Mouse (Mus musculus): Measurements from ENCODE around the gene Ttc3. TPM values are rescaled to one million over a fixed set of nuclear protein-coding genes. Genes with fewer than 3 reads are reported as not detected.
A peak's percentile ranks its signal among the peaks of the same experiment; 100 is the strongest.
"Not testable (repeated sequence)": the region's sequence is repeated elsewhere in the genome, so short reads cannot be mapped to it uniquely, and the experiment has no call there.

Ttc3 gene
- 237 and 285 TPM in 2 replicates for polyA plus RNA-seq (2016; fragmentation: Nextera tagmentation; extraction: Ambion mirVana)

GRCm38 (mm10) chr16:94370173-94370914 lies at the start of gene Ttc3:
Gene Ttc3 (plus strand): TSS chr16:94370618.
- Histone ChIP-seq H3K27me3 (ENCODE audit: low read depth, poor library complexity, severe bottlenecking) (no peaks in the 10 kb centered on the region), H3K4me1 (peaks cover 32% of the 10 kb centered on the region), H3K27ac (peak within 1 kb of the TSS; percentile 97), H3K9me3 (replicated peaks) (no peaks in the 10 kb centered on the region), H3K4me3 (peak within 1 kb of the TSS; percentile 73), H3K36me3 (peaks cover 7% of the 10 kb centered on the region; the same call in 1 of the 2 replicates)
- DNase-seq (ENCODE audit: low spot score), result peak; percentile 97
- WGBS, result under 1% methylated on average over 79 of the region's 79 CpGs

GRCm38 (mm10) chr16:94323681-94324080 lies 46.7 kb upstream of the Ttc3 start:
- Histone ChIP-seq H3K9me3 (replicated peaks) (no peaks in the 10 kb centered on the region), H3K27ac (no peak overlapping the region), H3K4me1 (peaks cover 14% of the 10 kb centered on the region), H3K27me3 (ENCODE audit: low read depth, poor library complexity, severe bottlenecking) (peaks cover 38% of the 10 kb centered on the region), H3K4me3 (no peak overlapping the region), H3K36me3 (no peaks in the 10 kb centered on the region)
- 72% methylated on average over 5 of the region's 5 CpGs for WGBS
- no peak for DNase-seq (ENCODE audit: low spot score)

DNA sequence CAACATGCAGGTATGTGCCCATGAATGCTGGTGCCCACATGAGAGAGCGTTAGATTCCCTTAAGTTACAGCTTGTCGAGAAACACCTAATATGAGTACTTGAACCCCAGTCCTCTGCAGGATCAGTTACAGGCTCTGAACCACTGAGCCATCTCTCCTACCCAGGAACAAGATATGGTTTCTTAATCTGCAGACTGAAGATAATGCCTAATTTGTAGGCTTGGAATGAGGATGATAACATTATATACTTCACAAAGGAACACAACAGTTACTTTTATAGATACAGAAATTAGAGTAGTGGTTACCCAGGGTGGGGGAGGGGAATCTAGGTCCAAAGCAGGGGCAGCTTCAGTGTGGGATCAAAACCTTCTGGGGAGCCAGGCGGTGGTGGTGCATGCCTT lies 44.4 kb upstream of the Ttc3 start:
- H3K36me3 ChIP-seq, result no peaks in the 10 kb centered on the region
- peaks cover 25% of the 10 kb centered on the region for H3K4me1 ChIP-seq
- H3K27me3 ChIP-seq (ENCODE audit: low read depth, poor library complexity, severe bottlenecking), result peaks cover 61% of the 10 kb centered on the region
- no peak overlapping the region for H3K4me3 ChIP-seq
- 94% methylated on average over 3 of the region's 3 CpGs for WGBS
- DNase-seq (ENCODE audit: low spot score), result no peak
- no peak overlapping the region for H3K27ac ChIP-seq
- H3K9me3 ChIP-seq (replicated peaks), result no peaks in the 10 kb centered on the region

- WGBS, result 2% methylated on average over 63 of the region's 63 CpGs
- Histone ChIP-seq H3K4me3 (peak within 1 kb of the TSS; percentile 57), H3K4me1 (peaks cover 25% of the 10 kb centered on the region), H3K27me3 (ENCODE audit: low read depth, poor library complexity, severe bottlenecking) (peaks cover 65% of the 10 kb centered on the region), H3K9me3 (replicated peaks) (no peaks in the 10 kb centered on the region), H3K27ac (peak within 1 kb of the TSS; percentile 80), H3K36me3 (no peaks in the 10 kb centered on the region)
- DNase-seq (ENCODE audit: low spot score), result peak; percentile 74
Measured at GRCm38 (mm10) chr16:94327781-94328711, 42.4 kb upstream of the Ttc3 start, which contains the start of gene Ripply3. Gene Ripply3 (plus strand): TSS chr16:94328420.

DNA sequence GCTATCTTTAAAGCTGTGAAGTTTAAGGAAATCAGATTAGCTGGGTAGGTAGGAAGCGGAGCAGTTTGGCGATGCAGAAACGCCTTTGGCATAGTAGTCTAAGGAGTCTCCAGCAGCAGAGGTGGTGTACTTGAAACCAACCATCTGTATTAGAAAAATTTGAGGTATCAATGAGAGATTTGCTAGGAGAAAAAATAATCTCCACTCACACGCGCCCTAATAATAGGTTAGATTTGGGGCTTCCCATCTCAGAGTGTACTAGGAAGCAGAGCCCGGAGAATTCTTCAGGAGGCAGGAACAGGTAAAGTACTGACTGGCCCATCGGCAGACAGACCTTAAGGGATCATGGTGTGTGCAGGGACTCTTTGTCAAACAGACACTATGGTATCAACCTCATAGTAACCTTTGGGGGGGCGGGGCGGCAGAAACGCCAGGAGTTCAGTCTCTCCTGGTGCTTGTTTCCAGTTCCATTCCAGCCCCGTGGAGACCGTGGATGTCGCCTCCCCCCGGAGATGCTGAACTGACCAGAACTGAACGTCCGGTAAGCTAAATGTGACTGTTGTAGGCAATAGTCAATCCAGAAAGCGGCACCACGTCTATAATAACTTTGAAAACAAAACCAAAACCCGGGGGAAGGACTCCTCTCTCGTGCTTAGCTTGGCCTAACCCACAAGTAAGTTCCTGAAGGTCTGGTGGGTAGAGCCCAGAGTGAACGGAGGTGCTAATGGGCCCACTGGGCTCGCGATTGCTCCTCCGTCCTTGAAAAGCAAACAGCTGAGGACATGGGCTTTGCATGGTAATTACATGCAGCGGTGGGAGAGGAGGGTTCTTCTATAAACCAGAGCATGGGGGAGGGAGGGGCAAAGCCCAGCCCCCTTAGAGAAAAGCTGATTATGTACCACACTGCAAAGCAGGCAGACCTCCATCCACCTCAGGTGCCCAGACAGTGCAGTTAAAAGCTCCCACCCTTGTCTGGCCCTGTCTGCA lies 41.2 kb upstream of the Ttc3 start:
- Histone ChIP-seq H3K27ac (no peak overlapping the region), H3K27me3 (ENCODE audit: low read depth, poor library complexity, severe bottlenecking) (peaks cover 65% of the 10 kb centered on the region)
- 7% methylated on average over 25 of the region's 25 CpGs for WGBS

DNA sequence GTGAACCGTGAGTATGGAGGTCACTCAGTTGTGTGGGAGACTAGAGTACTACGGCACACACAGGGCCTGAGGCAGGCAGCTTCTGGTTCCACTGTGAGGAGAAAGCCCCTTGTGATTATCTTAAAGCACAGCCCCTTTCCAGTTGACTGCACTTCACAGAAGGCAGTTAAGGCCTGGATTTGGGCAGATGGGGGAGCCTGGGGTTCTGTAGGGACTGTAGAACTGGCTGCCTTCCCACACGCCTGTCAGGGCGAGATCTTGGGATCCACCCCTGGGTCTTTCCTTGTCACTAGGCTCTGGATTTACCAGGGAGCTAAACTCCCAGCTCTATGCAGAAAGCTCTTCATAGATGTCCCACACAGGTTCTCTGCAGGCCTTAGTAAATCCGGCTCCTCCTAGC lies 40.0 kb upstream of the Ttc3 start:
- no peaks in the 10 kb centered on the region for H3K9me3 ChIP-seq (replicated peaks)
- H3K4me3 ChIP-seq, result no peak overlapping the region
- no peak overlapping the region for H3K27ac ChIP-seq
- H3K4me1 ChIP-seq, result peaks cover 25% of the 10 kb centered on the region
- H3K27me3 ChIP-seq (ENCODE audit: low read depth, poor library complexity, severe bottlenecking), result peaks cover 60% of the 10 kb centered on the region
- H3K36me3 ChIP-seq, result no peaks in the 10 kb centered on the region
- WGBS, result 75% methylated on average over 5 of the region's 5 CpGs
- DNase-seq (ENCODE audit: low spot score), result no peak

More for the DNA sequence above, 41.2 kb upstream of the Ttc3 start:
- Histone ChIP-seq H3K4me1 (peaks cover 25% of the 10 kb centered on the region), H3K9me3 (replicated peaks) (no peaks in the 10 kb centered on the region), H3K36me3 (no peaks in the 10 kb centered on the region), H3K4me3 (peak overlapping the region; percentile 57)
- DNase-seq (ENCODE audit: low spot score), result peak; percentile 49

- WGBS, result 79% methylated on average over 9 of the region's 9 CpGs
- no peak for DNase-seq (ENCODE audit: low spot score)
- Histone ChIP-seq H3K4me1 (peaks cover 28% of the 10 kb centered on the region), H3K36me3 (no peaks in the 10 kb centered on the region), H3K27ac (no peak overlapping the region), H3K4me3 (no peak overlapping the region), H3K9me3 (replicated peaks) (no peaks in the 10 kb centered on the region), H3K27me3 (ENCODE audit: low read depth, poor library complexity, severe bottlenecking) (peaks cover 51% of the 10 kb centered on the region)
Measured at GRCm38 (mm10) chr16:94331233-94331885, 39.1 kb upstream of the Ttc3 start.

- H3K9me3 ChIP-seq (replicated peaks), result no peaks in the 10 kb centered on the region
- WGBS, result 58% methylated on average over 5 of the region's 5 CpGs
- peaks cover 45% of the 10 kb centered on the region for H3K27me3 ChIP-seq (ENCODE audit: low read depth, poor library complexity, severe bottlenecking)
- peaks cover 28% of the 10 kb centered on the region for H3K4me1 ChIP-seq
- H3K4me3 ChIP-seq, result no peak overlapping the region
- H3K36me3 ChIP-seq, result no peaks in the 10 kb centered on the region
- no peak overlapping the region for H3K27ac ChIP-seq
- peak; percentile 74 for DNase-seq (ENCODE audit: low spot score)
Measured at GRCm38 (mm10) chr16:94331886-94332252, 38.5 kb upstream of the Ttc3 start.

DNA sequence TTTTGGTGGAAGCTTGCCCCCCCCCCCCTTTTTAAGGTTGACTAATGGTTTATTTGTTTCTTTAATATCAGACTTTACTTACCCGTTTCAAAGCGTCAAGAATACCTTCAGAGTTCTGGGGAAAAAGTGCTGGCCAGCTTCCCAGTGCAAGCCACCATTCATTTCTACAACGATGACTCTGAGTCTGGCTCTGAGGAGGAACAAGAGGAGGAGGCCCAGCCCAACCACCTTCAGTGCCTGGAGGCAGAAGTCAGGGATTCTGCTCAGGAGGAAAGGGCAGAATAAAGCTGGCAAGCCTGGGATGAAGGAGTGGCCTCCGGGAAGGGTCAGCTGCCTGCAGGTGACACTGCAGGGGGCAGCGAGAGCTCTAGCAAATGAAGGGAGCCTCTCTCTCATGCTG lies 34.8 kb upstream of the Ttc3 start:
- Histone ChIP-seq H3K36me3 (no peaks in the 10 kb centered on the region), H3K27me3 (ENCODE audit: low read depth, poor library complexity, severe bottlenecking) (peaks cover 8% of the 10 kb centered on the region), H3K27ac (no peak overlapping the region), H3K4me3 (no peak overlapping the region), H3K9me3 (replicated peaks) (no peaks in the 10 kb centered on the region), H3K4me1 (peaks cover 3% of the 10 kb centered on the region; the same call in 1 of the 2 replicates)
- 48% methylated on average over 5 of the region's 5 CpGs for WGBS
- DNase-seq (ENCODE audit: low spot score), result no peak

GRCm38 (mm10) chr16:94339164-94340160 lies 31.0 kb upstream of the Ttc3 start:
- 95% methylated on average over 22 of the region's 22 CpGs for WGBS
- H3K4me3 ChIP-seq; DNase-seq (ENCODE audit: low spot score); H3K27me3 ChIP-seq (ENCODE audit: low read depth, poor library complexity, severe bottlenecking); H3K36me3 ChIP-seq; H3K27ac ChIP-seq; H3K4me1 ChIP-seq; H3K9me3 ChIP-seq (replicated peaks): not testable (repeated sequence)

- Histone ChIP-seq H3K4me1 (peaks cover 10% of the 10 kb centered on the region), H3K27me3 (ENCODE audit: low read depth, poor library complexity, severe bottlenecking) (no peaks in the 10 kb centered on the region), H3K4me3 (no peak overlapping the region), H3K27ac (no peak overlapping the region), H3K9me3 (replicated peaks) (no peaks in the 10 kb centered on the region), H3K36me3 (no peaks in the 10 kb centered on the region)
- WGBS, result 96% methylated on average over 1 of the region's 1 CpGs
- DNase-seq (ENCODE audit: low spot score), result no peak
Measured at GRCm38 (mm10) chr16:94345733-94346132, 24.7 kb upstream of the Ttc3 start.

Measured in limb, embryonic 10.5 days (tissue).